Mouse (Mus musculus): ENCODE data around the gene Gpx7.

GRCm38 (mm10) chr4:108350819-108351218, 55.9 kb downstream of the Gpx7 start:
- no peak for TF ChIP-seq CTCF (IDR thresholded peaks at IDR 0.05; ENCODE audit: low read depth)
- no peak for TF ChIP-seq EP300 (IDR thresholded peaks at IDR 0.05; ENCODE audit: low read depth)

Measured in liver, embryonic 14.5 days (tissue).